Mouse (Mus musculus) heart, embryonic 11.5 days (tissue): ENCODE data around the gene Hoxb2. TPM values are rescaled to one million over a fixed set of nuclear protein-coding genes. Genes with fewer than 3 reads are reported as not detected.
A peak's percentile ranks its signal among the peaks of the same experiment; 100 is the strongest.

ENCODE experiments used
- ATAC-seq: fragments of 200-750 bp; cut with Nextera tagmentation; replicated peaks from 2 replicates; pipeline ENCODE4 v1.8.0; 2017; ENCODE audit warnings: moderate library complexity; ENCODE audit not compliant: insufficient number of reproducible peaks, low FRiP score, low TSS enrichment
- H3K27ac ChIP-seq: fragments of 300-500 bp; sonication (generic); 2 replicates; pipeline ENCODE4 v1.5.1; 2014; ENCODE audit warnings: mild to moderate bottlenecking, low read depth, low read length
- H3K27me3 ChIP-seq: fragments of 300-500 bp; sonication (generic); 2 replicates; pipeline ENCODE4 v1.6.1; 2014; ENCODE audit warnings: mild to moderate bottlenecking, low read length, mixed read lengths; ENCODE audit not compliant: control insufficient read depth, insufficient read depth
- H3K36me3 ChIP-seq: fragments of 300-500 bp; sonication (generic); 2 replicates; pipeline ENCODE4 v1.6.1; 2014; ENCODE audit warnings: mild to moderate bottlenecking, low read length, moderate library complexity, mixed read lengths; ENCODE audit not compliant: control insufficient read depth, insufficient read depth
- H3K4me1 ChIP-seq: fragments of 300-500 bp; sonication (generic); 2 replicates; pipeline ENCODE4 v1.6.1; 2014; ENCODE audit warnings: low read length; ENCODE audit not compliant: control insufficient read depth, insufficient read depth
- H3K4me2 ChIP-seq: fragments of 300-500 bp; sonication (generic); 2 replicates; pipeline ENCODE4 v1.6.1; 2014; ENCODE audit warnings: mild to moderate bottlenecking, moderate library complexity
- H3K4me3 ChIP-seq: fragments of 300-500 bp; sonication (generic); 2 replicates; pipeline ENCODE4 v1.5.1; 2014; ENCODE audit warnings: low read depth, low read length
- H3K9ac ChIP-seq: fragments of 300-500 bp; sonication (generic); 2 replicates; pipeline ENCODE4 v1.6.1; 2014; ENCODE audit warnings: mild to moderate bottlenecking, low read depth, low read length, moderate library complexity
- H3K9me3 ChIP-seq: fragments of 300-500 bp; sonication (generic); replicated peaks from 2 replicates; pipeline ENCODE4 v1.6.1; 2016; ENCODE audit warnings: low read length; ENCODE audit not compliant: control insufficient read depth
- WGBS: fragments of 180-500 bp; shearing (Covaris S2); extraction: QIAGEN DNeasy Blood & Tissue Kit; methylation state at CpG from one replicate; pipeline ENCODE4 v1.1.7; 2014; ENCODE audit not compliant: insufficient replicate concordance; 5-methylcytosine and 5-hydroxymethylcytosine counted together
- polyA plus RNA-seq: library from polyadenylated mRNA; unstranded; fragments of >200 nt; fragmentation: Nextera tagmentation; extraction: Ambion mirVana; gene quantifications from 2 replicates; pipeline ENCODE4 v1.2.1, GENCODE M21; 2014

The Hoxb2 gene
- polyA plus RNA-seq, 1 experiment from 2014 or later, result 7.4 TPM

- H3K27ac ChIP-seq, result no peak overlapping the region
- H3K4me2 ChIP-seq, result no peak overlapping the region
- no peaks in the 10 kb centered on the region for H3K36me3 ChIP-seq
- H3K9me3 ChIP-seq, result no peaks in the 10 kb centered on the region
- 0 out of 2 replicates have a peak, but pooled peaks cover 3% of the 10 kb centered on the region for H3K4me1 ChIP-seq
- no peak overlapping the region for H3K9ac ChIP-seq
- H3K27me3 ChIP-seq, result peaks cover 76% of the 10 kb centered on the region
- 35% methylated on average over 3 of the region's 3 CpGs for WGBS
- ATAC-seq, result no peak
- no peak overlapping the region for H3K4me3 ChIP-seq
Observed at GRCm38 (mm10) chr11:96371726-96372125, 21.4 kb downstream of the Hoxb2 start.

- WGBS, result 3% methylated on average over 3 of the region's 3 CpGs
- Histone ChIP-seq H3K27me3 (peaks cover 73% of the 10 kb centered on the region), H3K4me2 (no peak overlapping the region), H3K4me3 (no peak overlapping the region), H3K4me1 (0 out of 2 replicates have a peak, but pooled peaks cover 3% of the 10 kb centered on the region), H3K9me3 (no peaks in the 10 kb centered on the region), H3K27ac (no peak overlapping the region), H3K9ac (no peak overlapping the region), H3K36me3 (no peaks in the 10 kb centered on the region)
- no peak for ATAC-seq
Observed at GRCm38 (mm10) chr11:96372519-96372918, 22.2 kb downstream of the Hoxb2 start.

- Histone ChIP-seq H3K36me3 (no peaks in the 10 kb centered on the region), H3K9ac (no peak overlapping the region), H3K27ac (no peak overlapping the region), H3K4me3 (no peak overlapping the region), H3K4me1 (0 out of 2 replicates have a peak, but pooled peaks cover 3% of the 10 kb centered on the region), H3K9me3 (no peaks in the 10 kb centered on the region), H3K27me3 (peaks cover 51% of the 10 kb centered on the region), H3K4me2 (no peak overlapping the region)
- 22% methylated on average over 7 of the region's 7 CpGs for WGBS
- no peak for ATAC-seq
Observed at GRCm38 (mm10) chr11:96374810-96375209, 24.5 kb downstream of the Hoxb2 start.

GRCm38 (mm10) chr11:96383381-96383780 is 33.1 kb downstream of the Hoxb2 start:
- peaks cover 49% of the 10 kb centered on the region for H3K27me3 ChIP-seq
- H3K36me3 ChIP-seq, result no peaks in the 10 kb centered on the region
- ATAC-seq, result no peak
- no peak overlapping the region for H3K9ac ChIP-seq
- H3K4me2 ChIP-seq, result no peak overlapping the region
- no peaks in the 10 kb centered on the region; the same call in 1 of the 2 replicates for H3K4me1 ChIP-seq
- H3K9me3 ChIP-seq, result no peaks in the 10 kb centered on the region
- no peak overlapping the region for H3K27ac ChIP-seq
- H3K4me3 ChIP-seq, result no peak overlapping the region
- 73% methylated on average over 5 of the region's 5 CpGs for WGBS

GRCm38 (mm10) chr11:96387635-96388034 is 37.3 kb downstream of the Hoxb2 start:
- 82% methylated on average over 2 of the region's 2 CpGs for WGBS
- no peak for ATAC-seq
- Histone ChIP-seq H3K4me1 (no peaks in the 10 kb centered on the region; the same call in 1 of the 2 replicates), H3K27me3 (peaks cover 47% of the 10 kb centered on the region), H3K27ac (no peak overlapping the region), H3K9me3 (no peaks in the 10 kb centered on the region), H3K4me2 (no peak overlapping the region), H3K36me3 (no peaks in the 10 kb centered on the region), H3K4me3 (no peak overlapping the region), H3K9ac (no peak overlapping the region)

GRCm38 (mm10) chr11:96396772-96397626 is 46.7 kb downstream of the Hoxb2 start:
- Histone ChIP-seq H3K4me1 (peaks cover 27% of the 10 kb centered on the region), H3K9me3 (no peaks in the 10 kb centered on the region), H3K9ac (no peak overlapping the region), H3K4me3 (no peak overlapping the region), H3K36me3 (no peaks in the 10 kb centered on the region), H3K27me3 (peaks cover 48% of the 10 kb centered on the region), H3K27ac (no peak overlapping the region), H3K4me2 (peak overlapping the region; percentile 45)
- ATAC-seq, result peak; percentile 55; the same call in 1 of the 2 replicates
- 3% methylated on average over 15 of the region's 15 CpGs for WGBS

GRCm38 (mm10) chr11:96397806-96398335 is 47.5 kb downstream of the Hoxb2 start:
- Histone ChIP-seq H3K9me3 (no peaks in the 10 kb centered on the region), H3K27ac (no peak overlapping the region), H3K4me1 (peaks cover 27% of the 10 kb centered on the region), H3K9ac (no peak overlapping the region), H3K27me3 (peaks cover 56% of the 10 kb centered on the region), H3K4me3 (no peak overlapping the region), H3K4me2 (peak overlapping the region; percentile 45; the same call in 1 of the 2 replicates), H3K36me3 (no peaks in the 10 kb centered on the region)
- WGBS, result 21% methylated on average over 7 of the region's 7 CpGs
- no peak for ATAC-seq

- Histone ChIP-seq H3K36me3 (no peaks in the 10 kb centered on the region), H3K27ac (no peak overlapping the region), H3K9me3 (no peaks in the 10 kb centered on the region), H3K4me3 (no peak overlapping the region), H3K27me3 (peaks cover 67% of the 10 kb centered on the region), H3K4me1 (peaks cover 35% of the 10 kb centered on the region), H3K4me2 (peak overlapping the region; percentile 22), H3K9ac (no peak overlapping the region)
- WGBS, result 2% methylated on average over 8 of the region's 8 CpGs
- no peak; the same call in 1 of the 2 replicates for ATAC-seq
Observed at GRCm38 (mm10) chr11:96399923-96400322, 49.6 kb downstream of the Hoxb2 start.
